Mouse (Mus musculus) urinary bladder, postnatal 25 days (tissue): ENCODE measurements at regions not wholly inside any gene's neighbourhood (a gene's known extent, or its start where the extent isn't known, plus 50 kb on each side); places are given as distances from the start of the nearest gene placed in this dataset.

ENCODE experiments used
- DNase-seq: peaks from one replicate; pipeline ENCODE4 v3.0.0; 2022; ENCODE audit warnings: low spot score

- no peak for DNase-seq
These were observed 292.3 kb upstream of the Alcam start for GRCm38 (mm10) chr16:52746186-52746585.

- no peak for DNase-seq
These were observed 290.8 kb upstream of the Alcam start for GRCm38 (mm10) chr16:52744720-52745119.

- DNase-seq = no peak
These were observed 288.3 kb upstream of the Alcam start for GRCm38 (mm10) chr16:52742166-52742565.

- no peak for DNase-seq
These were observed 272.4 kb upstream of the Alcam start for GRCm38 (mm10) chr16:52726120-52726844.

- no peak for DNase-seq
These were observed 264.5 kb upstream of the Alcam start for GRCm38 (mm10) chr16:52718231-52718932.

- no peak for DNase-seq
These were observed 236.4 kb upstream of the Alcam start for GRCm38 (mm10) chr16:52690272-52690671.

- no peak for DNase-seq
These were observed 201.0 kb upstream of the Alcam start for GRCm38 (mm10) chr16:52654825-52655224.
